Mouse (Mus musculus) left cerebral cortex, adult 11 months (tissue): Measurements from ENCODE around the gene Doc2g.
A peak's percentile ranks its signal among the peaks of the same experiment; 100 is the strongest.
"Not testable (repeated sequence)": the region's sequence is repeated elsewhere in the genome, so short reads cannot be mapped to it uniquely, and the experiment has no call there.

ENCODE experiments used
- DNase-seq: peaks from one replicate; pipeline ENCODE4 v3.0.0; 2022; ENCODE audit warnings: low spot score

The Doc2g gene

DNA sequence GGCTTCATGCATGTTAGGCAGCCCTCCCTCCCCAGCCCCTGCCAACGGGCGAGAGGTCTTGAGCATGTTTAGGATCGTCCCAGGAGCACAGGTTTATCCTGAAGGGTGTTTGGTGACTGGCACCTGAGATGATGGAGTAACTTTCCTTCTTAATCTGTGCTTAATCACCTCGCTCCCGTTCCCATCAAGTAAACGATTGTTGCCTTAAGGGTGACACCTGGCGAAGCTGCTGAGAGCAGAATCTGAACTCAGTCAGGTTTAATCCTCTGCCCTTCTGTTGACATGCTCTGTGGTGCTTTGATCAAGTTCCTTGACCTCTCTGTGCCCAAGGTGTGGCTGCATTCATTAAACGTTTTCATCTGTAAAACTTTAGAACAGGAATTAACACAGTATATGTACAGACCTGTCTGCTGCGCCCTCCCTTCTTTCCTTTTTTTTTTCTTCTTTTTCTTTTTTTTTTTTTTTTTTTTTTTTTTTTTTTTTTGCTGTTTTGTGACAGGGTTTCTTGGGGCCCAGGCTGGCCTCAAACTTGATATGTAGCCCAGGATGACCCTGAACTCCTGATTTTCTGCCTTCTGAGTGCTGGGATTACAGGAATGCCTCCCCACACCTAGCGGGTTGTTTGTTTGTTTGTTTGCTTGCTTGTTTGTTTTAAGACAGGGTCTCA, 14.9 kb downstream of the Doc2g start:
- no peak for DNase-seq

DNA sequence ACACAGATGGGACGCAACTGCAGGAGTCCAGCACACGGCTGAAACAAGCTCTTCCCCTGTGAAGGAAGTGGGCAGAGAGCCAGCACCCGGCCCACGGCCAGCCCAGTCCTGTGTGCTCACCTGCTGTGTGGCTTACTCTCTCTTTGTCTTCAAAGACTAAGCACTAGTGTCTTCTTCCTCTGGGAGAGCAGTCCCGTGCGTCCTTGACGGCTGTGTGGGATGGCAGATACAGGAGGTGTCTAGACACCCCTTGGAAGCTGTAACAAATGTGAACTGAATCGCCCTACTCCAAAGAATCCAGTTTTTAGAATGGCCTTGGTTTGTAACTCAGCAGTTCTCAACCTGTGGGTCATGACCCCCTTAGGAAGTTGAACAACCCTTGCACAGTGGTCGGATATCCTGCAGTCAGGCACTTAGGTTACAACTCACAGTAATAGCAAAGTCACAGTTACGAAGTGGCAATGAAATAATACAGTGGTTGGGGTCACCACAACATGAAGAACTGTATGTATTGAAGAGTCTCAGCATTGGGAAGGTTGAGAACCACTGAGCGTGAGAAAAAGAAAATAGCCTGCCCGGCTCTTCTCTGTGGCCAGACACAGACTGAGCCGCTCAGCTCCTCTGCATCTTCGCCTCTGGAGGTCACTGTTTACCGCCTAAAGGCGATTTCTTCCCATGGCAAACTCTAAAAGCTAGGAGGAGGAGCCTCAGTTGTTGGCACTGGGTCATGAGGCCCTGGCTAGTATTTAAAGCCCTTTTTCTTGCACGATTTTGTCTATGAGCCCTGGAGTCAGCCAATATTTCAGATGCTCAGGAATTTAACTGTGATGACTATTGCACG, 15.8 kb downstream of the Doc2g start:
- peak; percentile 72 for DNase-seq

DNA sequence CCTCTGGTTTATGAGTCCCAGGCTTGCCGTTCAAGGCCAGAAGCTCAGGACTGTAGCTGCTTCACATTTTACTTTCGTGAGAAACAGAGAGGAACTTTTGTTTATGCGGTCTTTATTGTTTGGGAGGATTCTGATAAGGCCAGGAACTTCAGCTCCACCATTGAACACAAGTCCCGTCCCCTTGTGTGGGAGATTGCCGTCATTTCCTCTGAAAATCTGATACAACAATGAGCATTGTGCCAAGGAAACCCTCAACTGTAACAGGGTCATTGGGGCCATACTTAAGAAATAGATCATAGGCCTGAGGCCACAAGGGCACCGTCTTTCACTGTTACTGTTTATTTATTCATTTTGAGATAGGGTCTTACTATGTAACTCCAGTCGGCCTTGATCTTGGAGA, 20.1 kb downstream of the Doc2g start:
- DNase-seq: no peak

DNA sequence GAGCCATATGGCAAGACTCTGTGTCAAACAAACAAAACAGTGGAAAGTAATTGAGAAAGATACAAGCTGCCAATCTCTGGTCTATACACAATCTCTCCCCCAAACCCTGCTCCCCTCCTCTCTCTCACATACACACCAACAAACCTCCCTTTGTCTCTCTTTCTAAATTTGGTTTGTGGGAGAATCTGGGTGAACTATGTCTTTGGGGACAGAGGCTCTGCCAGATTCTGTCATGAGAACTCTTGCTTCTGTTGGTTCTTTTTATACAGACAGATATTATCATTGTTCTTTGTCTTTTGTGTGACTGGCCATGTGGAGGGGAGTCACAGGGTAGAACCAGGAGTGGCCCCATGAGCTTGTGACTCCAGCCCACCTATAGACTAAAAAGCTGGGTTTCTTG, 24.5 kb downstream of the Doc2g start:
- no peak for DNase-seq

DNA sequence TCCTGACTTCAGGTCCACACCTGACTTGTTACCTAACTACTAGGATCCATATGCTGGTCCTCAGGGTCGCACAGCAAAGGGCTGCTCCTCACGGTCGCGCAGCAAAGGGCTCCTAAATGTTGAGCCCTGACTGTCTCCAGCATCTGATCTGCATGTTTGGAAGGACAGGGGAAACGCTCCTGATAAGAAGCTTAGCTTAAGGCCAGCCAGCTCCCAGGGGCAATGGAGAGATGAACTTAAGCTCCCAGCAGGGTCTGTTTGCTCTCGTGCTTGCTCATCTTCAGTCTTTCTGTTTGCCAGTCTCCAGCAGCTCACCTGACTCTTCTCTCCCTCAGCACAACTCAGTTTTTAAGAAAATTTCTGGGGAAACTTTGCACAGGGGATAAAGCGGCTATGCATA, 29.6 kb downstream of the Doc2g start:
- DNase-seq: no peak

DNA sequence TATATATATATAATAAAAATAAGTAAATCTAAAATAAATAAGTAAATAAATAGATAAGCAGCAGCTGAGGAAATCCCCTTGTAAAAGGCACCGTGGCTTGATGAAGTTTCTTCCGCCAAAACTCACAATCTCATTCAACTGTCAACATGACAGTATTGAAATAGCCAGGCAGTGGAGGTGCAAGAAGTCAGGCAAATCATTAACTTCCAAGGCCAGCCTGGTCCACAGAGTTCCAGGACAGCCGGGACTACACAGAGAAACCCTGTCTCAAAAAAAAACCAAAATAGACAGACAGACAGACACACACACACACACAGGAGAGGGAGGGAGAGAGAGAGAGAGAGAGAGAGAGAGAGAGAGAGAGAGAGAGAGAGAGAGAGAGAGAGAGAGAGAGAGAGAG, 30.2 kb downstream of the Doc2g start:
- DNase-seq: no peak

DNA sequence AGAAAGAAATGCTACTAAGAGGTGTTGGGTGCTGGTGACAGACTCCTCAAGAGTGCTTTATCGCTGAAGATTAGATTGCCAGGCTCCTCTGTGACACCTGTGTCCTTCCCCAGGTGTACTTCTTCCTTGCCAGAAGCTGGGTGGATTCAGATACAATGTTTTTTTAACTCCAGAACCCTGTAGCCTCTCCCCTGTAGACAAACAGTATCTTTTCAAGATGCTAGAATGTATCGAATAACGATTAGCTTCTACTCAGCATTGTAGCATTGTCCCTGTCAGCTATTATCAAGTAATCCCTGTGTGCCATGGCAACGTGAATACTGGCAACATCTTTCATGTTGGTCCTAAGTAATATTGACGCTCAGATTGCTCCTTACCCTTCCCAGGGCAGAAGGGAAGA, 30.6 kb downstream of the Doc2g start:
- no peak for DNase-seq

DNA sequence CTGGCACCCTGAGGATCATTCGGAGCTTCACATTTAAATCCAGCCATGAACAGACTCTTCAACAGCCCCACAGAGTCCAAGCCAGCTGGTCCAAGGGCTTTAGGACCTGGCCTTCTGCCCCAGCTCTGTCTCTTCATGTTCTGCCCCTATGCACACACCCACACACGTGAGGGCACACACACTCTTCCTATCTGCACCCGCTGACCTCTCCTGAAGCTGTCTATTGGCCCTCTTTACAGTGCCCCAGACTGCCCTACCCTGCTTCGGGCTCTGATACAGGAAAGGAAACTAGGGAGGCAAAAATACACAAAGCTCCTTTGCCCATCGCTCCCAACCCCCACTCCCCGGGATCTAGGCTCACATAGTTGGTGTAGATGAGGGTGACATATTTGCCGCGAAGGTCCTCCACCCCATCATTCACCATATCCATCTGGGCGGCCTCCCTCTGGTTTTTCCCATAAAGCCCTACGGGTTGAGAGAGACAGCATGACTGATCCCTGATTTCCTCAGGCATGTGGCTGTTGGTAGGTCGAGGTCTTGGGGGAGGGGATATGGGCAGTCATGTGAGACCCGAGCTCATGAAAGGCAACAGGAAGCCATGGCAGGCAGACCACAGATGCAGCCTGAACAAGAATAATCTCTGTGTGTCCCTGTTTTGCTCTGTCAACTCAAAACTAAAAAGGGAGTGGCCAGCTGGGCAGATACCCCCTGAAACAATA, 33.4 kb downstream of the Doc2g start:
- DNase-seq: no peak

DNA sequence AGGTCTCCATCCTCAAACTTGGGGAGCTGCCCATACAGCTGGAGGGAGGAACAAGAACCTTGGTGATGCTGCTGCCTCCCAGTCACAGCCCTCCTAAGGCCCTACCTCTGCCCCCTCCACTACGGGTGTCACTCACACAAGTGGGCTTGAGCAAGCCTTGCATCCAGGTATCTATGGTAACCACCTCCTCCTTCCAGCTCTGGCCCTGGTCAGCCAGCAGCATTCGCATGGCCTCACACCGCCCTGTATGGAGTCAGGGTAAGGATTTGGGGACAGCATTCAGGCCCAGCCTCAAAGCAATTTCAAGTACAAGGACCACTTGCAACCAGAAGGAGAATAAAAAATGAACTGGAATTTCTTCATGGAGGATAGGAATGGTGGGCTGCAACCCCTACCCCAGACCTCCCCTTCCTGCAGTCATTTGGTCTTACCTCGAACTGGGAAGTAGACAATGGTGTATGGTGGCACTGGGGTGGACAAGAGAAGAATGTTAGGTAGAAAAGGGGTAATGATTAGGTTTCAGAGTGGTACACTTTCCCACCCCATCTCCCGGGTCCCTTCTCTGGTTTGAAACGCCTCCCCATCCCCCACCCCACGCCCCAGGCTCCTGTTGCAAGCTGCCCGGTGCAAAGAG, 34.2 kb downstream of the Doc2g start:
- DNase-seq: not testable (repeated sequence)

DNA sequence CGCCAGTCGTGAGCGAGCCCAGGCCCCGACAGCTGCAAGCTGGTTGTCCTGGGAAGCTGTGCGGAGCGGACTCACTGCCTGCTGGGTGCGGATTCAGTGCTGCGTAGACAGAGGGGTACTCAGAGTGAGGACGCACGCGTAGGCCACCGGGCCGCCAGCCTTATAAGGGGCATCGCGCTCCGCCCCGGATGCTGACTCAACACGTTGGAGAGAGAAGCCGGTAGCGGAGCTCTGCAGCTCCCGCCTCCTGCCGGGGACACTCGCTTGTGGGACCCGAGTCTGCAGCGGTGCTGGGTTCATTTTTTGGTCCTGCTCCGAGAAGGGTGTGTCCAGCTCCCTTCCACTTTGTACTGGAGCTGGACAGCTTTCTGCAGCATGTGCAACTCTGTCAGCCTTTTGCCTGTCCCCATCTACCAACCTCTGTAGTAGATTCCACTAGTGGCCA, 34.7 kb downstream of the Doc2g start, which contains the start of gene Gstp1:
Gene Gstp1 (minus strand): TSS at position 198 of the 445 bp plus-strand sequence.
- peak; percentile 87 for DNase-seq

DNA sequence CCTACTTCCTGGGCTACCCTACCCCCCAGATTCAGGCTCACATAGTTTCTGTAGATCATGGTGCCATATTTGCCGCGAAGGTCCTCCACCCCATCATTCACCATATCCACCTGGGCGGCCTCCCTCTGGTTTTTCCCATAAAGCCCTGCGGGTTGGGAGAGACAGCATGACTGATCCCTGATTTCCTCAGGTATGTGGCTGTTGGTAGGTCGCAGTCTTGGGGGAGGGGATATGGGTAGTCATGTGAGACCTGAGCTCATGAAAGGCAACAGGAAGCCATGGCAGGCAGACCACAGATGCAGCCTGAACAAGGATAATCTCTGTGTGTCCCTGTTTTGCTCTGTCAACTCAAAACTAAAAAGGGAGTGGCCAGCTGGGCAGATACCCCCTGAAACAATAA, 37.8 kb downstream of the Doc2g start:
- DNase-seq: not testable (repeated sequence)

DNA sequence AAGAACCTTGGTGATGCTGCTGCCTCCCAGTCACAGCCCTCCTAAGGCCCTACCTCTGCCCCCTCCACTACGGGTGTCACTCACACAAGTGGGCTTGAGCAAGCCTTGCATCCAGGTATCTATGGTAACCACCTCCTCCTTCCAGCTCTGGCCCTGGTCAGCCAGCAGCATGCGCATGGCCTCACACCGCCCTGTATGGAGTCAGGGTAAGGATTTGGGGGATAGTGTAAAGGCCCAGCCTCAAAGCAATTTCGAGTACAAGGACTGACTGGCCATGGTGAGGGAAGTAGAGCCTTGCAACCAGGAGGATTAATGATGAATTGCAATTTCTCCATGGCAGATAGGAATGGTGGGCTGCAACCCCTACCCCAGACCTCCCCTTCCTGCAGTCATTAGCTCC, 38.4 kb downstream of the Doc2g start:
- DNase-seq: not testable (repeated sequence)

DNA sequence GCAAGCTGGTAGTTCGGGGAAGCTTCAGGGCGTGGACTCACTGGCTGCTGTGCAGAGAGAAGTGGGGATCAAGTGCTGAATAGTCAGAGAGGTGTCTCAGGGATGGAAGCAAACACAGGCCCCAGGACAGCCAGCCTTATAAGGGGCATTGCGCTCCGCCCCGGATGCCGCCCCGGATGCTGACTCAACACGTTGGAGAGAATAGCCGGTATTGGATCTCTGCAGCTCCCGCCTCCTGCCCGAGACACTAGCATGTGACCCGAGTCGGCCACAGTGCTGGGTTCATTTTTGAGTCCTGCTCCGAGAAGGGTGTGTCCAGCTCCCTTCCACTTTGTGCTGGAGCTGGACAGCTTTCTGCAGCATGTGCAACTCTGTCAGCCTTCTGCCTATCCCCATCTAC, 39.0 kb downstream of the Doc2g start:
- no peak for DNase-seq

DNA sequence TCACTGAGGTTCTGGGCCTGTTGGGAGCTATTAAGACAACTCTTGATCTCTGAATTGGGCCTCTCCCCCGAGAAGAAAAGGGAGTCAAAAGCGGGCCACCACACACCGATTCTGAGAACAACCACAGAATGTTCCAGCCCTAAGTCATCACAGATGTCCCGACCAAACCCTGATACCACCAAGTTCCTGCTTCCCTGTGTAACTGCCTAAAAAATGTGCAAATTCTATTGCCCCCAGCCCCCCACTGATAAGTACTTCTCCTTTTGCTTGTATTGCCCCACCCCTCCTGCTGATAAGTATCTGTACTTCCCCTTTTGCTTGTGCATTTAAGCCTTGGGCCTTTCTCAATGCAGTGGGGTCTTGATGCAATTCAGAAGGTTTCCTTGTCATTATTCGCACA, 41.0 kb downstream of the Doc2g start:
- not testable (repeated sequence) for DNase-seq

DNA sequence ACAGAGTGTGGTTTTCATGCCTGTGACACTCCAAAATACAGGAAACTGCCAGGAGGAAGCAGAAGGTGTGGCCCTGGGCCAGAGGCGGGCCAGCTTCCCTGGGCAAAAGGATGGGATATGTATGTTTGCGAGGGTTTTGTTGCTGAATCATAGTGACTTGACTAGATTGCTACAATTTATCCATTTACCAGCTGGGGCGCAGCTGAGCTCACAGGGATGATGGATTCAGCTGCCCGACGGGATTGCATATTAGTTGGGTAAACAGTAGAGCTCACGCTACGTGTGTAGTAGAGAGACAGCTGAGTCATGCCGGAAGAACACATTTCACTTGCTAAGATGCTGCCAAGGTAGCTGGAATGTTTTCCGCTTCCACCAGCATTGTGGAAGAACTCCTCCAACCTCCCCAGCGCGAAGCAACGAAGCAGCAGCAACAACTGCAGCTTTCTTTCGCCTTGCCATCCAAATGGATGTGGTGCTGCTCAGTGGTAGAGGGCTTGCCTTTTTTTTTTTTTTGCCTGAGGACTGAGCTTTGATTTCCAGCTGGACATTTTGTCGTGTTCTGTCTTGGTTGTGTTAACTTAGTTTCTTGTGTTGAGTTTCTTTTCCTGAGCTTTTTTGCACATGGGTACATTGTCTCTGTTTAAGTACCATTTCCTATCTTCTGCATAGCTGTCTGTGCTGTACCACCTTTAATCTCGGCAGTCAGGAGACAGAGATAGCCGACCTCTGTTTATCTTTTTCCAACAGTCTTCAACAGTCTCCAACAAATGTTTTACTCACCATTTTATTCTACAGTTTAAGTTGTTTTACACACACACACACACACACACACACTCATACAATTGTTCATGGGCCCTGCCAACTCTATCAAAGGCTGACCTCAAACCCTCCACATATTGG, 43.1 kb downstream of the Doc2g start, which contains the start of gene Gstp2:
Gene Gstp2 (minus strand): TSS at position 58 of the 900 bp plus-strand sequence.
- peak; percentile 79 for DNase-seq

DNA sequence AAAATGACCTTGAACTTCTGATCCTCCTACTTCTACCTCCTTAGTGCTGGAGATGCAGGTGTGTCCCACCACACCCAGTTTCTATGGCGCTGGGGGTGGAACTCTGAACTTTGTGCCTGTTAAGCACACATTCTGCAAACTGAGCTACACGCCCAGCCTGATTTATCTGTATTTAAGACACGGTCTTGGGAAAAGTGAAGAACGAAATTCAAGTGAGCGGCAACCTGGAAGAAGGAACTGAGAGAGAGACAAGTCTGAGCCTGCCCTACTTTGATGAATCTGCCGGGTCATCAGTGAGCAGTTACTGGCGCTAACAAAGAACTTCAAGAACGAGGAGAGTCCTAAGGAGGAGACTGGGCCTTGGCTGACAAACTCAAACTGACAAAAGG, 43.7 kb downstream of the Doc2g start:
- no peak for DNase-seq

DNA sequence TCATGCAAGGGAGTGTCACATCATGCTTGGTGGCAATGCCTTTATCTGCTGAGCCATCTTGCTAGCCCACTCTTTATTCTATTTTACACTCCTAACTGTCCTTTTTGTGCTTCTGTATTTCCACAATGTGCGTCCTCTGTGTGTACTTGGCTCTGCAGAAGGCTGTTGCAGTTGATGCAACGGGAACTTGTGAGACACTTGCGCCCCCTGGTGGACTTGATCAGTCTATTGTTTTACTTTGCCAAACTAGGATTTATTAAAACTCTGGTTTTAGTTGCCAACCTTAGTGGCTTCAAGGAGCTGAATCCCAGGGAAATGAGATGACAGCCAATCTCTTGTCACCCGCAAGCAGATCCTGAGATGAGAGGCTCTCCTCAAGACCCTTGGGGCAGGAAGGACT, 44.7 kb downstream of the Doc2g start:
- DNase-seq: no peak

DNA sequence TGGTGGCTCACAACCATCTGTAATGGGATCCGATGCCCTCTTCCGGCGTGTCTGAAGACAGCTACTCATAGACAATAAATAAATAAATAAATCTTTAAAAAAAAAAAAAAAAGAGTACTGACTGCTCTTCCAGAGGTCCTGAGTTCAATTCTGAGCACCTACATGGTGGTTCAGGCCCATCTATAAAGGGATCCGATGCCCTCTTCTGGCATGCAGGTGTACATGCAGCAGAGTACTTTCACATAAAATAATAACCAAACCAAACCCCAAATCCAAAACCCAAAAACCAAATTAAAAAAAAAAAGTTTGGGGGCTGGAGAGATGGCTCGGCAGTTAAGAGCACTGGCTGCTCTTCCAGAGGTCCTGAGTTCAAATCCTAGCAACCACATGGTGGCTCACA, 46.0 kb downstream of the Doc2g start:
- DNase-seq: not testable (repeated sequence)

DNA sequence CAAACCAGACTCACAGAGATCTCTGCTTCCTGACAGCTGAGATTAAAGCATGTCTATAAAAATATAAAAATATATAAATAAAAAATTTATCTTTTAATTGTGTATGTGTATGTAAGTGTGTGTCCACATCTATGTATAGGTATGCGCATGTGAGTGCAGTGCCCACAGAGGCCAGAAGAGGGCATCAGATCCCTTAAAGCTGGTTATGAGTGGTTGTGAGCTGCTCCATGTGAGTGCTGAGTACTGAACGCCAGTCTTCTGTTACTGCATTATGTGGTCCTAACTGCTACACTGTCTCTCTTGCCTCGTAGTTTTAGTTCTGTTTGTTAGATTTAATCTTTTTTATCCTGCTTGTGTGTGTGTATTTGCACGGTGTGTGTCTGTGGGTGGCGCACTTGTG, 47.9 kb downstream of the Doc2g start:
- no peak for DNase-seq

DNA sequence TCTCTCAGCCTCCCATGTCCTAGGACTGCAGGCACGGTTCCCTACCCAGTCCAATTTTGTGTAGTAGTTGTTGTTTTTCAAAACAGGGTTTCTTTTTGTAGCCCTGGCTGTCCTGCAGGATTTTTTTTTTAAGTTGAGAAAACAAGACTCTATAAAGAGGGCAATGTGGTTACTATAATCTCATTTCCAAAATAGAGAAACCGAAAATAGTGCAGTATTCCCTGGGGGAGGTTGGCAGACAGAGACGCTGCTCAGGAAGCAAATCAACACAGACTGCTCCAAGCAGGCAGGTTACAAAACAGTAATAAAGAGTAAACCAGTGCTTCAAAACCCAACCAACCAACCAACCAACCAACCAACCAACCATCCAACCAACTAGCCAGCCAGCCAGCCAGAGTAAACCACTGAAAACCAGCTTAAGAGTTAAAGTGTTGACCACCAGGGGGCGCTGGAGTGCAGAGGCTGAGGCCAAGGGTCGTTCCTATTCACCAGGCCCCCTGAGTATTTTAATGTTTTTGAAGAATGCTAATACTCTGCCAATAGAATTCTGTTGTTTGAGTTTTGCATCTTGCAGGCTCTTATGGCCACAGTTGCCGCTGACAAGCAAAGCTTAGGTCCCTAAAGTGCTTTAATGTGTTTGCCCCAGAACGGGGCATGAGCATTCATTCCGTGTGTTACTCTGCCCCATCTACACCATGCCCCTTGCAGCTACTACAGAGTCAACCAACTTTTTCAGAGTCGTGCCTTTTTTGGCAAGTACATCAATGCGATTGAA, 48.8 kb downstream of the Doc2g start:
- no peak for DNase-seq
